Mouse (Mus musculus) cerebellum, adult 2 months (tissue): ENCODE results near the gene Pcnx. TPM values are rescaled to one million over a fixed set of nuclear protein-coding genes. Genes with fewer than 3 reads are reported as not detected.
A peak's percentile ranks its signal among the peaks of the same experiment; 100 is the strongest.

Experiments
- DNase-seq, 2 experiments: peaks; one replicate each; pipeline ENCODE4 v3.0.0; 2021
- H3K27ac ChIP-seq: fragments of 200-500 bp; 2 replicates; pipeline ENCODE4 v1.5.1; 2012; ENCODE audit warnings: low read length, control low read depth, inconsistent platforms; ENCODE audit not compliant: insufficient read depth
- H3K27me3 ChIP-seq: fragments of 200-500 bp; 2 replicates; pipeline ENCODE4 v1.6.1; 2012; ENCODE audit warnings: inconsistent platforms, mild to moderate bottlenecking, low read length, moderate library complexity; ENCODE audit not compliant: control insufficient read depth, insufficient read depth
- H3K4me1 ChIP-seq: fragments of 200-500 bp; 2 replicates; pipeline ENCODE4 v1.6.1; 2011; ENCODE audit warnings: low read length; ENCODE audit not compliant: control insufficient read depth, insufficient read depth
- H3K4me3 ChIP-seq: fragments of 200-500 bp; replicated peaks from 2 replicates; pipeline ENCODE3; 2011; ENCODE audit warnings: mild to moderate bottlenecking, low read depth, low read length, control low read depth; ENCODE audit not compliant: insufficient read depth
- CTCF ChIP-seq: fragments of 200-500 bp; IDR thresholded peaks from 2 replicates; pipeline ENCODE4 v1.5.1; 2011; ENCODE audit warnings: low read depth, mild to moderate bottlenecking, control low read depth, low read length, moderate library complexity, borderline replicate concordance; ENCODE audit not compliant: insufficient read depth
- POLR2A ChIP-seq: fragments of 200-500 bp; IDR thresholded peaks from 2 replicates; pipeline ENCODE4 v1.6.1; 2011; ENCODE audit warnings: low read length, control low read depth, borderline replicate concordance; ENCODE audit not compliant: insufficient read depth
- WGBS: fragments of 180-500 bp; shearing (Covaris S2); methylation state at CpG from one replicate; pipeline ENCODE4 v1.1.7; 2018; 5-methylcytosine and 5-hydroxymethylcytosine counted together
- polyA plus RNA-seq: library from polyadenylated mRNA; depleted of rRNA; stranded (reverse); fragments of >200 nt; gene quantifications from 2 replicates; pipeline ENCODE4 v1.2.3, GENCODE M21; 2012; rRNA removed

The Pcnx gene
- polyA plus RNA-seq = 45.3 and 48.2 TPM in 2 replicates

GRCm38 (mm10) chr12:81859351-81860307, at the start of gene Pcnx:
Gene Pcnx (plus strand): TSS chr12:81860023.
- TF ChIP-seq CTCF (peak; percentile 58), POLR2A (0 out of 2 replicates have a peak, but pooled peaks have one; percentile 31)
- Histone ChIP-seq H3K27ac (peak within 1 kb of the TSS; percentile 84), H3K4me1 (peaks cover 18% of the 10 kb centered on the region), H3K4me3 (peak within 1 kb of the TSS; percentile 79), H3K27me3 (no peaks in the 10 kb centered on the region)
- peak; percentile 88 for DNase-seq
- 4% methylated on average over 55 of the region's 83 CpGs for WGBS

DNA sequence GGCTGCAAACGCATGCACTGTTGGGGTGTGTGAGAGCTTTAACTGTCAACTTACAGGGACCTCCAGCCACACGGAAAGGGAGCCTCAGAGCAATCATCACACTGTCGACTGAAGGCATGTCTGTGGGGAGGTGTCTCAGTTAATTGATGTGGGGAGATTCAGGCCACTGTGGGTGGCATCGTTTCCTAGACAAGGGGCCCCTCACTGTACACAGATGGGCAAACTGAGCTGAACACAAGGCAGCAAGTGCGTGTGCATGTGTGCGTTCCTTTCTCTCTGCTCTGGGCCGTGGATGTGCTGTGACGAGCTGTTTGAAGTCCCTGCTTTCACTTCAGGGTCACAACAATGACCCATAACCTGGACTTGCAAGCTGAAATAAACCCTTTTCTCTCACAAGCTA, 49.4 kb upstream of the Pcnx start:
- Histone ChIP-seq H3K4me1 (no peaks in the 10 kb centered on the region; the same call in none of the 2 replicates), H3K27me3 (no peaks in the 10 kb centered on the region), H3K4me3 (no peak overlapping the region), H3K27ac (no peak overlapping the region)
- TF ChIP-seq POLR2A (no peak), CTCF (no peak)
- DNase-seq = no peak
- 49% methylated on average over 8 of the region's 8 CpGs for WGBS

DNA sequence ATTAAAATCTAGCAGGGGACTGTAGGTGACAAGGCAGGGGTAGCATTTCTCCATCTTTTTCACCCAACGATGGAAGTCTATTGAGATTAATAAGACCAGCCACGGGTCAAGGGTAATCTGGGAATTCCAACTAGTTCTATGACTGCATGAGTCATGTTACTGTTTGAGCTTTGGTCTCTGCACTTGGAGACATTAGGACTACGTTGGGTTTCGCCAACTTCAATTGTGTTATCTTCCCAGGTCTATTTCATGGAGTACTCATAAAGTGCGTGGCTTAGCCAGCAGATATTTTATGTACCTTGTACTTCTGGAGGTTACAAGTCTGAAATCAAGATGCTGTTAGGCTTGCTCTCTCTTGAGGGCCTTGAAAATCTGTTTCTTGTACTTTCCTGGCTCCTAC, 45.1 kb upstream of the Pcnx start:
- no peak for DNase-seq
- TF ChIP-seq CTCF = no peak
- no peak for TF ChIP-seq POLR2A
- Histone ChIP-seq H3K4me1 (no peaks in the 10 kb centered on the region; the same call in 1 of the 2 replicates), H3K4me3 (no peak overlapping the region), H3K27ac (no peak overlapping the region), H3K27me3 (no peaks in the 10 kb centered on the region)
- 97% methylated on average over 5 of the region's 5 CpGs for WGBS

GRCm38 (mm10) chr12:81816330-81817125, 43.3 kb upstream of the Pcnx start:
- WGBS = 47% methylated on average over 10 of the region's 10 CpGs
- TF ChIP-seq CTCF (no peak), POLR2A (no peak)
- Histone ChIP-seq H3K27me3 (no peaks in the 10 kb centered on the region), H3K27ac (no peak overlapping the region), H3K4me3 (no peak overlapping the region), H3K4me1 (peaks cover 11% of the 10 kb centered on the region; the same call in 1 of the 2 replicates)
- DNase-seq = no peak

DNA sequence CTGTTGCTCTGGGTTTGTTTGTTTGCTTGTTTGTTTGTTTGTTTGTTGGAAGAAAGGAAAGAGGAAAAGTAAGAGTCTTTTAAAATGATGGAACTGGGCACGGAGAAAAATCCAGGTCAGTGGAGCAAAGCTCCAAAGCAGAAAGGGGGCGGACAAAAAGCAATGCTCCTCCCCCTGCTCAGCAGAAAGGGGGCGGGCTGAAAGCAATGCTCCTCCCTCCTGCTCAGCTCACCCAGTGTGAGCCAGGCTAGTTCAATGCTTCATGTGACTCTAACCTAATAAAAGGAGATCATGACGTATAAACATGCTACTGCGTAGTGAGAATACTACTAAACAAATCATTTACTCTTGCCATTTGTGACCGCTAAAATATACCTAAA, 42.7 kb upstream of the Pcnx start:
- WGBS = 65% methylated on average over 6 of the region's 6 CpGs

DNA sequence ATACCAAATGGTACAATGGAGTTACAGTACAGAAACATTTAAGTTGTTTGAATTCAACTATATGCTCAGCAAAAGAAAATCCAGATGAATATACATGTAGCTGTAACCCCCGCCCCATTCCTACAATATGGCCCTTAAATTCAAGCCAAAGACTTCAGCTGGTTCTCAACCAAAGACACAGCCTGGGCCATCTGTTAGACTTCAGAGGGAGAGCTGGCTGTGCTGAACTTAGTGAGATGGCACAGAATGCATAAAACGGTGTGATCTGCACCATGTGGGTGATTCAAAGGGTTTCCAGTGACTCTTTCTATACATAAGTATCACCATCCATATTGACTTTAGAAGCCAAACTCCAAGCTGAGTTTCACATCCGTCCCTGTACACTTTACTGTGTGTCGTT, 39.1 kb upstream of the Pcnx start:
- H3K4me3 ChIP-seq = no peak overlapping the region
- TF ChIP-seq POLR2A (no peak), CTCF (no peak)
- H3K27ac ChIP-seq = no peak overlapping the region
- peaks cover 17% of the 10 kb centered on the region; the same call in 1 of the 2 replicates for H3K4me1 ChIP-seq
- no peaks in the 10 kb centered on the region for H3K27me3 ChIP-seq
- WGBS = 41% methylated on average over 4 of the region's 4 CpGs
- DNase-seq = peak; percentile 39 to 77

More for the DNA sequence above, 42.7 kb upstream of the Pcnx start:
- no peak overlapping the region for H3K27ac ChIP-seq
- H3K4me3 ChIP-seq = no peak overlapping the region
- peaks cover 11% of the 10 kb centered on the region; the same call in 1 of the 2 replicates for H3K4me1 ChIP-seq
- no peaks in the 10 kb centered on the region for H3K27me3 ChIP-seq
- no peak for DNase-seq
- TF ChIP-seq CTCF = no peak
- no peak for TF ChIP-seq POLR2A

DNA sequence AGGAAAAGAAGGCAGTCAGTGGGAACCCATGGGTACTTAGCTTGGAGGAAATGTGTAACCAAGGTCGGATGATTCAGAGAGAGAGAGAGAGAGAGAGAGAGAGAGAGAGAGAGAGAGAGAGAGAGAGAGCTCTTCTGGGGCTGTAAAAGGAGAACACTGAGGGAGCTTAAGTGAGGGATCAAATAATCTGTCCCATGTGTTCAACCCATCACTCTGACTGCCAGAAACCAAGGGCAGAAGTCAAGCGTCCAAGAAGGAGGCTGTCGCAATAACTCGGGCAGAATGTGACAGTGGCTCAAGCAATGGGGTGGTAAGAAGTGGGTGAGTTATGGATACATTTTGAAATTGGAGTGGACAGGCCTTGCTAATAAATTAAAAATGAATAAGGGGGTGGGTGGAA, 37.6 kb upstream of the Pcnx start:
- H3K27ac ChIP-seq = no peak overlapping the region
- DNase-seq = no peak
- WGBS = 86% methylated on average over 4 of the region's 4 CpGs
- H3K4me1 ChIP-seq = peaks cover 17% of the 10 kb centered on the region; the same call in 1 of the 2 replicates
- TF ChIP-seq CTCF = no peak
- no peak for TF ChIP-seq POLR2A
- H3K4me3 ChIP-seq = no peak overlapping the region
- H3K27me3 ChIP-seq = no peaks in the 10 kb centered on the region
